Mouse (Mus musculus) heart, adult 2 months (tissue): ENCODE results near the gene Pde9a. TPM values are rescaled to one million over a fixed set of nuclear protein-coding genes. Genes with fewer than 3 reads are reported as not detected.
A peak's percentile ranks its signal among the peaks of the same experiment; 100 is the strongest.

Experiments used
- DNase-seq, 2 experiments: peaks; one replicate each; pipeline ENCODE4 v3.0.0; 2021
- H3K27ac ChIP-seq: fragments of 200-600 bp; 2 replicates; pipeline ENCODE4 v1.8.1; 2022
- H3K27me3 ChIP-seq: fragments of 200-500 bp; 2 replicates; pipeline ENCODE4 v1.6.1; 2012; ENCODE audit warnings: mild to moderate bottlenecking, low read length, inconsistent platforms, mixed read lengths; ENCODE audit not compliant: control insufficient read depth, insufficient read depth
- H3K36me3 ChIP-seq: fragments of 200-500 bp; 2 replicates; pipeline ENCODE4 v1.6.1; 2012; ENCODE audit warnings: low read length, inconsistent platforms; ENCODE audit not compliant: control insufficient read depth, insufficient read depth
- H3K4me1 ChIP-seq: fragments of 200-500 bp; 2 replicates; pipeline ENCODE4 v1.6.1; 2011; ENCODE audit warnings: low read length; ENCODE audit not compliant: control insufficient read depth, insufficient read depth
- H3K4me3 ChIP-seq: fragments of 200-600 bp; 2 replicates; pipeline ENCODE4 v1.8.1; 2022
- H3K79me2 ChIP-seq: fragments of 200-500 bp; replicated peaks from 2 replicates; pipeline ENCODE4 v1.6.1; 2012; ENCODE audit warnings: mild to moderate bottlenecking, inconsistent platforms, low read length, moderate library complexity, mixed read lengths; ENCODE audit not compliant: control insufficient read depth, insufficient read depth
- H3K9ac ChIP-seq: fragments of 200-500 bp; 2 replicates; pipeline ENCODE4 v1.6.1; 2012; ENCODE audit warnings: low read depth, mild to moderate bottlenecking, control low read depth, inconsistent platforms, low read length, mixed read lengths
- CTCF ChIP-seq: fragments of 200-600 bp; IDR thresholded peaks from 2 replicates; pipeline ENCODE4 v1.8.1; 2022; ENCODE audit warnings: antibody characterized with exemption, mild to moderate bottlenecking, moderate library complexity
- EP300 ChIP-seq: fragments of 200-500 bp; IDR thresholded peaks from 2 replicates; pipeline ENCODE4 v1.6.1; 2011; ENCODE audit warnings: low read depth, low read length, control low read depth; ENCODE audit not compliant: insufficient read depth
- POLR2A ChIP-seq: fragments of 200-500 bp; IDR thresholded peaks from 2 replicates; pipeline ENCODE4 v1.6.1; 2011; ENCODE audit warnings: mild to moderate bottlenecking, low read depth, low read length, control low read depth; ENCODE audit not compliant: insufficient read depth
- WGBS: fragments of 180-500 bp; shearing (Covaris S2); methylation state at CpG from one replicate; pipeline ENCODE4 v1.1.7; 2018; 5-methylcytosine and 5-hydroxymethylcytosine counted together
- intact Hi-C: fragments of 180-260 bp; cut with DNase I; formaldehyde crosslinking; loops from one replicate; pipeline ENCODE4 v1.15.1; 2025
- polyA plus RNA-seq: library from polyadenylated mRNA; depleted of rRNA; stranded (reverse); fragments of >200 nt; gene quantifications from 2 replicates; pipeline ENCODE4 v1.2.3, GENCODE M21; 2012
- total RNA-seq, 2 experiments: library from RNA; stranded (reverse); gene quantifications; 2 replicates each; pipeline ENCODE4 v1.2.3; 2021

The Pde9a gene
- total and polyA plus RNA-seq, 3 experiments: 3.2 to 10.4 (median 4.0) TPM

DNA sequence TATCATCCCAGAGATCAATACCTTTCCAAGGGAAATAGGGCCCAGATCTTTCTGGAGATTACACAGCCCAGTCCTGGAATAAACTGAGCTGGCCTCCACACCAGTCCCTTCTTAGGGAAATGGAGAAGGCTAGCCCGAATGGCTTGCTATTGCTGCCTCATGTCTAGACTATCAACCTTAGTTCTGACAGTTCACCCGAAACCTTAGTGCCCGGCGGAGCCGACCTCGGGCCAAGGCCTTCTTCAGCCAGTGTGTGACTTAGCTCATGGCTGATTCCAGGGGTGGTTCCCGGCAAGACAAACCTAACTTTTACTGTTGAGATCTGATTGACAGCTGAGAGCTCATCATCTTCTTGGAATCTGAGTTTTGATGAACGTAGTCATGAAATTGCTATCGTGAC is 68.0 kb downstream of the Pde9a start:
- H3K36me3 ChIP-seq: no peaks in the 10 kb centered on the region
- H3K27ac ChIP-seq: peak overlapping the region; percentile 9; the same call in 1 of the 2 replicates
- intact Hi-C loops: no loop called here
- WGBS: 90% methylated on average over 9 of the region's 9 CpGs
- peaks cover 5% of the 10 kb centered on the region for H3K4me1 ChIP-seq
- no peaks in the 10 kb centered on the region for H3K79me2 ChIP-seq
- no peaks in the 10 kb centered on the region for H3K27me3 ChIP-seq
- no peak for TF ChIP-seq CTCF
- no peak for TF ChIP-seq EP300
- TF ChIP-seq POLR2A: no peak
- DNase-seq: no peak
- no peak overlapping the region for H3K4me3 ChIP-seq
- no peak overlapping the region for H3K9ac ChIP-seq

DNA sequence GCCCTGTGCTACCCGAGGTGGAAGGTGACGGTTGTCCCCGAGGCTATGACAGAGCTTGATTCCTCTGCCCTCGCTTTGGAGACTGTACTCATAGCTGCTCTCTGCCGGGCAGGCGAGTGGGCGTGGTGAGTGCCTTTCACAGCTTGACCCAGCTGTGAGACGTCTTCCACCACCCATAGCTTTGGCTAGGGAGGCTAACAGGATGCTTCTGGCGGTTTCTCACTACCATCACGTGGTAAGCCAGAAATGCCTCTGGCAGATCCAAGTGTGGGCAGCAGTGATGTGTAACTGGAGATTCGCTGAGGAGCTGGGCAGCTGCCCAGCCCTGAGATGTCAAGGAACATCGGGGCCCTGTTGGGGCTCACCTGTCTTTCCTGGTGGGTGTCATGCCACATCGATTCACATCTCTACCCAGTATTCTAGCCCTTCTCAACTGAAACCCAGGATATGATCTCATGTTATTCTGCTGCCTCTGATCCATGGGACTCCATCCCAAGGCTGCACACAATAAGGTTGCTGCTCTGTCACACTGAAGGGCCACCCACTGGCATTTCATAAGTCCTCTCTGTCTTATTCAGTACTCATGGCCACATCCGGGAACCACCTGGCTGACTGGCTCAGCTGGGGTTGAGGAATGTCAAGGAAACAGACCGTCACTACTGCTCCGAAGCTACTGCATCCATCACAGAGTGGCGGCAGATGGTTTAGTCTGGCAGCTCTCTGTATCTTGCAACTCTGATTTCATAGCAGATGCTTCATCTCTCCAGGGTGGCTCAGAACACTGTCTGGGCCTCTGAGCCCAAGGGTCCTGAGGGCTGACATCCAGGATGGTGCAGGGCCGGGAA is 70.9 kb downstream of the Pde9a start:
- Histone ChIP-seq H3K4me3 (no peak overlapping the region), H3K4me1 (peaks cover 5% of the 10 kb centered on the region), H3K27ac (no peak overlapping the region), H3K9ac (no peak overlapping the region), H3K27me3 (no peaks in the 10 kb centered on the region), H3K79me2 (no peaks in the 10 kb centered on the region), H3K36me3 (no peaks in the 10 kb centered on the region)
- TF ChIP-seq POLR2A: no peak
- no peak for TF ChIP-seq CTCF
- no peak for TF ChIP-seq EP300
- intact Hi-C loops: loop anchor here (5.0 kb wide), 1 partner anchor 35 kb away; no protein-coding TSS in a partner anchor
- WGBS: 64% methylated on average over 18 of the region's 18 CpGs
- DNase-seq: peak; percentile 34 to 59

DNA sequence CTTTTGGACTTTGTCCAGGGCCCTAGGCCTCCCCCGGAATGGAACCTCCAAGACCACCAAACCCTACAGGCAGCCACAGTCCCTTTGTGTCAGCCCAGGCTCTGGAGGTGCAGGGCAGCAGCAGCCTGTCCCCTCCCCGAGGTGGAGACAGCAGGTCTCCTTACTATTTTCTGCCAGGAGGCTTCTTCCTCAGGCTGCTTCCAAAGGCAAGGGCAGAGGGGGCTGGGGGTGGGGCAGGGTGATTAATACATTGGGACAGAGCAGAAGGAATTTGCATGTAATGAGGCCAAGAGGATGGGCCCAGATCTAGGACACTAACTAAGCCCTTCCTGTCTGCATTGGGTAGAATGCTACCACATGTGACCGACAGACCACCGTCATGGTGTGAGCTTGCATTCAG is 74.4 kb downstream of the Pde9a start:
- intact Hi-C loops: no loop called here

DNA sequence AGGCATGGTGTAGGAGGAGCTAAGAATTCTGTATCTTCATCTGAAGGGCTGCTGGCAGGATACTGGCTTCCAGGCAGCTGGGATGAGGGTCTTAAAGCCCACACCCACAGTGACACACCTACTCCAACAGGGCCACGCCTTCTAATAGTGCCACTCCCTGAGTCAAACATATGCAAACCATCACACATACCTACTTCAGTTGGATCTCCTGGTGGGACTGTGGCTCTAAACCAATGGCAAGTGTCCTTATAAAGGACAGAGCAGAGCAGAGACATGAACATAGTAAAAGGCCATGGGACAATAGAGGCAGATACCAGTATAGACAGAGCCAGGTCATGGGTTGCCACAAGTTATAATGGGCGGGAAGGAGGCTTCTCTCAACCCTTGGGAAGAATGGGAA is 76.5 kb downstream of the Pde9a start:
- Histone ChIP-seq H3K4me1 (peaks cover under 1% of the 10 kb centered on the region; the same call in 1 of the 2 replicates), H3K79me2 (no peaks in the 10 kb centered on the region), H3K27me3 (no peaks in the 10 kb centered on the region), H3K36me3 (no peaks in the 10 kb centered on the region), H3K27ac (no peak overlapping the region), H3K9ac (no peak overlapping the region), H3K4me3 (no peak overlapping the region)
- intact Hi-C loops: no loop called here
- 82% methylated on average over 2 of the region's 2 CpGs for WGBS
- no peak for DNase-seq
- TF ChIP-seq CTCF: no peak
- no peak for TF ChIP-seq EP300
- no peak for TF ChIP-seq POLR2A

More for the DNA sequence above, 74.4 kb downstream of the Pde9a start:
- Histone ChIP-seq H3K4me1 (peaks cover 5% of the 10 kb centered on the region), H3K27me3 (no peaks in the 10 kb centered on the region), H3K9ac (no peak overlapping the region), H3K4me3 (no peak overlapping the region), H3K36me3 (no peaks in the 10 kb centered on the region), H3K27ac (no peak overlapping the region), H3K79me2 (no peaks in the 10 kb centered on the region)
- 75% methylated on average over 4 of the region's 4 CpGs for WGBS
- no peak for DNase-seq
- TF ChIP-seq CTCF: no peak
- no peak for TF ChIP-seq EP300
- no peak for TF ChIP-seq POLR2A

DNA sequence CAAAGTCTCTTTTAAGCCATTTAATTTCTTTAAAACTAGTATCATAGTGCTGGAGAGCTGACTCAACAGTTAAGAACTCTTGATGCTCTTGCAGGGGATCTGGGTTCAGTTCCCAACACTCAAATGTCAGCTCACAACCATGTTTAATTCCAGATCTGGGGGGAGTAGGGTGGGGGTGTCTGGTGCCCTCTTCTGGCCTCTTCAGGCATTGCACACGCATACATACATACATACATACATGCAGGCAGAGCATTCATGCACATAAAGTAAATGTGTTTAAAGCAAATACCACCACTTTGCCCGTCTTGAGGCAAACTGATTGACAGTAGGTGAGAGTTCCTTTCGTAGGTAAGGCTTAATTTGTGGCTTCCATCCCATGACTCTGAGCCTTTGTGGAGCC is 80.8 kb downstream of the Pde9a start:
- WGBS: 90% methylated on average over 3 of the region's 3 CpGs
- intact Hi-C loops: no loop called here

DNA sequence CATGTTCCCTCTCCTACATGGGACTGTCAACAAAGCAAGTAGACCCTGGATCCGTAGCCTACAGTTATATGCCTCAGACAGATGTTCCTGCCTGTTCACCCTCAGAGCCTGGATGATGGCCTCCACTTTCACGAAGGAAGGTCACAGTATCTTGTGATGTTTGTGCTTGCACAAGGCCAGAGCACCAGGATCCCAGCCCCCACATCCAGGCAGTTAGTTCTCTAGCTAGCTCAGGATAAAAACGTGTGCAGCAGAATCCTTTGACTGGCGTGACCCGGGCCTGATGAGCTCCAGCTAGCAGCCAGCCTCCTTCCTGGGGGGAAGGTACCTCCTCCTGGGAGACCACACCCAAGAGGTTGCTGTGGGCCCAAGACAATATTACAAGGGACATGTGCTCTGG is 82.5 kb downstream of the Pde9a start:
- Histone ChIP-seq H3K79me2 (no peaks in the 10 kb centered on the region), H3K4me3 (no peak overlapping the region), H3K9ac (no peak overlapping the region), H3K36me3 (no peaks in the 10 kb centered on the region), H3K27ac (no peak overlapping the region), H3K4me1 (no peaks in the 10 kb centered on the region), H3K27me3 (no peaks in the 10 kb centered on the region)
- no peak for DNase-seq
- no peak for TF ChIP-seq EP300
- no peak for TF ChIP-seq POLR2A
- TF ChIP-seq CTCF: no peak
- 56% methylated on average over 5 of the region's 5 CpGs for WGBS
- intact Hi-C loops: no loop called here

More for the DNA sequence above, 80.8 kb downstream of the Pde9a start:
- Histone ChIP-seq H3K36me3 (no peaks in the 10 kb centered on the region), H3K4me1 (no peaks in the 10 kb centered on the region), H3K9ac (no peak overlapping the region), H3K27me3 (no peaks in the 10 kb centered on the region), H3K79me2 (no peaks in the 10 kb centered on the region), H3K4me3 (no peak overlapping the region), H3K27ac (no peak overlapping the region)
- peak; percentile 57 for TF ChIP-seq CTCF
- TF ChIP-seq EP300: no peak
- no peak for DNase-seq
